ENCODE assay signal across 10 mouse cellular contexts in the genomic region with DNA sequence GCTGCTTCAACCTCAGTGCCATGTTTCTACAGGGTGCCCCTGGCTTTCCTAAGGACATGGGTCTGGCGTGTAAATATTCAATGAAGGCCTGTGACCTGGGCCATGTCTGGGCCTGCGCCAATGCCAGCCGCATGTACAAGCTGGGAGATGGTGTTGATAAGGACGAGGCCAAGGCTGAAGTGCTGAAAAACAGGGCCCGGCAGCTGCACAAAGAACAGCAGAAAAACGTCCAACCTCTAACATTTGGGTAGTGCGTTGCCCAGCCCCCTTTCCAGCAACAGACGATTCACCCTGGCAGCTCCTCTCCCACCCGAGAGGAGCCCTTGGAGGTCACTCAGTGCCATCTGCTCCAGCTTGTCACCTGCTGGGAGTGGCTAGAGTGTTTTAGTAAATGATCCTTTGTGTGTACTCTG. TPM values are rescaled to one million over a fixed set of nuclear protein-coding genes. Genes with fewer than 3 reads are reported as not detected.
A peak's percentile ranks its signal among the peaks of the same experiment; 100 is the strongest.
DNase-seq lines count a peak whose midpoint lies in the region; ATAC-seq and TF ChIP-seq lines count a peak whose summit lies in the region.
"Had no signal": no experiment of that assay in that cellular context is flagged by ENCODE, and none has a peak within 500 bp of the region (broad histone marks: within the 10 kb centered on the region; RNA-seq: fewer than 3 reads in every experiment).

No protein-coding gene starts in this region.

- no peak for ATAC-seq in forebrain, embryonic 11.5 days (replicated peaks; ENCODE audit: low FRiP score)
- no peak for ATAC-seq in forebrain, postnatal 0 days
- ATAC-seq in hindbrain, embryonic 15.5 days (ENCODE audit: low FRiP score, low read depth): no peak

- H3K4me3 ChIP-seq in forebrain, embryonic 11.5 days (ENCODE audit: low read depth, low read length): no peak overlapping the region
- H3K4me3 ChIP-seq in forebrain, postnatal 0 days (ENCODE audit: low read depth, low read length): no peak overlapping the region
- H3K4me3 ChIP-seq in hindbrain, embryonic 15.5 days: no peak overlapping the region
- H3K4me3 ChIP-seq: limb, embryonic 15.5 days had no signal

- 69% methylated on average over 9 of the region's 9 CpGs for WGBS in forebrain, embryonic 11.5 days
- WGBS in forebrain, postnatal 0 days: 51% methylated on average over 9 of the region's 9 CpGs
- 53% methylated on average over 9 of the region's 9 CpGs for WGBS in hindbrain, embryonic 15.5 days

- H3K4me2 ChIP-seq in forebrain, embryonic 11.5 days (ENCODE audit: low read depth, low read length, severe bottlenecking): no peak overlapping the region
- no peak overlapping the region for H3K4me2 ChIP-seq in forebrain, postnatal 0 days (ENCODE audit: low read depth)
- no peak overlapping the region for H3K4me2 ChIP-seq in hindbrain, embryonic 15.5 days
- H3K4me2 ChIP-seq: limb, embryonic 15.5 days had no signal

- no peak for TF ChIP-seq CTCF in forebrain, postnatal 0 days (IDR thresholded peaks at IDR 0.05; ENCODE audit: low read depth)

- no peaks in the 10 kb centered on the region; the same call in 1 of the 2 replicates for H3K4me1 ChIP-seq in forebrain, embryonic 11.5 days (replicated peaks; ENCODE audit: control insufficient read depth, insufficient read depth, low read length)
- H3K4me1 ChIP-seq in forebrain, postnatal 0 days (ENCODE audit: insufficient read depth): no peaks in the 10 kb centered on the region
- H3K4me1 ChIP-seq in hindbrain, embryonic 15.5 days (replicated peaks): 0 out of 2 replicates have a peak, but pooled peaks cover 3% of the 10 kb centered on the region
- H3K4me1 ChIP-seq: limb, embryonic 15.5 days had no signal

- no peaks in the 10 kb centered on the region for H3K9me3 ChIP-seq in forebrain, embryonic 11.5 days (ENCODE audit: control insufficient read depth, low read length)
- H3K9me3 ChIP-seq in forebrain, postnatal 0 days (ENCODE audit: low read length): no peaks in the 10 kb centered on the region
- H3K9me3 ChIP-seq in hindbrain, embryonic 15.5 days: no peaks in the 10 kb centered on the region
- H3K9me3 ChIP-seq: limb, embryonic 15.5 days had no signal

- H3K36me3 ChIP-seq in forebrain, embryonic 11.5 days (ENCODE audit: control insufficient read depth, insufficient read depth, low read length): peaks cover 6% of the 10 kb centered on the region; the same call in 1 of the 2 replicates
- peaks cover 30% of the 10 kb centered on the region for H3K36me3 ChIP-seq in forebrain, postnatal 0 days (ENCODE audit: insufficient read depth)
- peaks cover 24% of the 10 kb centered on the region for H3K36me3 ChIP-seq in hindbrain, embryonic 15.5 days

- peak overlapping the region; percentile 38; the same call in 1 of the 2 replicates for H3K27ac ChIP-seq in forebrain, embryonic 11.5 days (ENCODE audit: low read depth, low read length)
- no peak overlapping the region for H3K27ac ChIP-seq in forebrain, postnatal 0 days (ENCODE audit: low read depth, low read length)
- H3K27ac ChIP-seq in hindbrain, embryonic 15.5 days (replicated peaks): 0 out of 2 replicates have a peak overlapping the region, but pooled peaks have one; percentile 34
- H3K27ac ChIP-seq: limb, embryonic 15.5 days had no signal

- H3K27me3 ChIP-seq in forebrain, embryonic 11.5 days (ENCODE audit: control insufficient read depth, insufficient read depth, low read length): no peaks in the 10 kb centered on the region
- H3K27me3 ChIP-seq in forebrain, postnatal 0 days (ENCODE audit: insufficient read depth, low read length): no peaks in the 10 kb centered on the region
- H3K27me3 ChIP-seq in hindbrain, embryonic 15.5 days: no peaks in the 10 kb centered on the region
- H3K27me3 ChIP-seq: limb, embryonic 15.5 days had no signal

- intact Hi-C loops in gastrocnemius, postnatal 36 days (cut with DNase I): loop anchor here (5.0 kb wide), 2 partner anchors 154 to 204 kb away; no protein-coding TSS in a partner anchor

- DNase-seq in forebrain, embryonic 11.5 days (ENCODE audit: low spot score): no peak
- no peak for DNase-seq in forebrain, postnatal 0 days
- DNase-seq in urinary bladder, adult 18-20 months (ENCODE audit: low spot score in 2 of 2): peak; percentile 54 to 55
- DNase-seq in urinary bladder, postnatal 10 days (ENCODE audit: low spot score): no peak
- DNase-seq in gastrocnemius, postnatal 36 days: no peak
- DNase-seq in thymus, postnatal 4 days: no peak
- DNase-seq in frontal cortex, postnatal 10 days (ENCODE audit: low spot score in 2 of 2): no peak
- DNase-seq: thymus, adult 2 months had no signal

- H3K9ac ChIP-seq in forebrain, embryonic 11.5 days (ENCODE audit: low read length): no peak overlapping the region
- H3K9ac ChIP-seq in forebrain, postnatal 0 days: no peak overlapping the region
- H3K9ac ChIP-seq in hindbrain, embryonic 15.5 days: no peak overlapping the region
- H3K9ac ChIP-seq: limb, embryonic 15.5 days had no signal

RNA-seq across cellular contexts. Expression of gene Coa7, which starts 10.4 kb away (rescaled TPM):
- 54.5 and 56.8 TPM in 2 replicates for polyA plus RNA-seq in forebrain, embryonic 11.5 days (2014; fragmentation: Nextera tagmentation; extraction: Ambion mirVana)
- 21.6 and 22.3 TPM in 2 replicates for total RNA-seq in forebrain, postnatal 0 days (2014; rRNA removed)
- polyA plus RNA-seq in forebrain, postnatal 0 days (2015; fragmentation: Nextera tagmentation; extraction: Ambion mirVana): 59.5 and 66.0 TPM in 2 replicates
- polyA plus RNA-seq in hindbrain, embryonic 15.5 days (2015; fragmentation: Nextera tagmentation; extraction: Ambion mirVana): 45.1 and 52.5 TPM in 2 replicates
- 10 to 100 TPM; 35.5 to 39.9 TPM for total RNA-seq in gastrocnemius, postnatal 36 days (2021)

RNA-seq across cellular contexts. Expression of gene Zyg11b, which starts 37.4 kb away (rescaled TPM):
- 24.3 and 28.8 TPM in 2 replicates for polyA plus RNA-seq in forebrain, embryonic 11.5 days (2014; fragmentation: Nextera tagmentation; extraction: Ambion mirVana)
- total RNA-seq in forebrain, postnatal 0 days (2014; rRNA removed): 142 and 151 TPM in 2 replicates
- 18.8 and 23.8 TPM in 2 replicates for polyA plus RNA-seq in forebrain, postnatal 0 days (2015; fragmentation: Nextera tagmentation; extraction: Ambion mirVana)
- 31.5 and 32.4 TPM in 2 replicates for polyA plus RNA-seq in hindbrain, embryonic 15.5 days (2015; fragmentation: Nextera tagmentation; extraction: Ambion mirVana)
- 10 to 100 TPM; 52.7 to 60.2 TPM for total RNA-seq in gastrocnemius, postnatal 36 days (2021)

RNA-seq across cellular contexts. Expression of gene Shisal2a, which starts 44.8 kb away (rescaled TPM):
- polyA plus RNA-seq in forebrain, embryonic 11.5 days (2014; fragmentation: Nextera tagmentation; extraction: Ambion mirVana): 1.7 and 3.0 TPM in 2 replicates
- 1.9 TPM in 1 of 2 replicates, not detected in the other for total RNA-seq in forebrain, postnatal 0 days (2014; rRNA removed)
- 3.0 and 4.9 TPM in 2 replicates for polyA plus RNA-seq in forebrain, postnatal 0 days (2015; fragmentation: Nextera tagmentation; extraction: Ambion mirVana)
- polyA plus RNA-seq in hindbrain, embryonic 15.5 days (2015; fragmentation: Nextera tagmentation; extraction: Ambion mirVana): 4.6 and 4.7 TPM in 2 replicates
- not detected for total RNA-seq in gastrocnemius, postnatal 36 days (2021)
- polyA plus RNA-seq: thymus, adult 2 months had no signal

Comparison
In these comparisons a context has a peak if more than half of its experiments do, and no peak if none do; other contexts are left out.
1. DNase-seq: peak in urinary bladder, adult 18-20 months (2 of 2); none in forebrain, embryonic 11.5 days (single experiment), forebrain, postnatal 0 days (single experiment), urinary bladder, postnatal 10 days (single experiment), gastrocnemius, postnatal 36 days (0 of 2), thymus, postnatal 4 days (single experiment) and frontal cortex, postnatal 10 days (0 of 2).